Mouse (Mus musculus) Patski (cell line): ENCODE results near the gene Shroom3. TPM values are rescaled to one million over a fixed set of nuclear protein-coding genes. Genes with fewer than 3 reads are reported as not detected.

ENCODE experiments used
- ATAC-seq: fragments of 100-300 bp; one replicate; pipeline ENCODE4 v1.8.0; 2021
- CTCF ChIA-PET: fragments of 350-600 bp; sonication (Branson Sonifier 250); formaldehyde crosslinking; loops from one replicate; lab custom pipeline; 2022; ENCODE audit warnings: inconsistent platforms; lab: Charles Lee
- POLR2A ChIA-PET: fragments of 350-600 bp; sonication (Branson Sonifier 250); formaldehyde crosslinking; loops from one replicate; lab custom pipeline; 2022; ENCODE audit warnings: antibody characterized with exemption, inconsistent platforms; lab: Charles Lee
- DNase-seq: peaks from one replicate; pipeline ENCODE4 v3.0.0-alpha.2; 2011; ENCODE audit warnings: low read depth, low spot score
- H3K27me3 ChIP-seq: fragments of 371-371 bp; one replicate; pipeline ENCODE4 v1.5.1; 2021
- CTCF ChIP-seq: fragments of 100-300 bp; IDR thresholded peaks from one replicate; pipeline ENCODE4 v1.5.1; 2021
- in situ Hi-C: fragments of 300-500 bp; cut with MboI; formaldehyde crosslinking; loops from 3 replicates; pipeline ENCODE4 v1.11.1; 2018; ENCODE audit warnings: low pct_unique_long_range_greater_than_20kb, mixed read lengths
- polyA plus RNA-seq: library from polyadenylated mRNA; unstranded; gene quantifications from one replicate; pipeline ENCODE4 v1.2.3, GENCODE M21; 2021

The Shroom3 gene
- polyA plus RNA-seq, 1 experiment from 2014 or later = 206 TPM

DNA sequence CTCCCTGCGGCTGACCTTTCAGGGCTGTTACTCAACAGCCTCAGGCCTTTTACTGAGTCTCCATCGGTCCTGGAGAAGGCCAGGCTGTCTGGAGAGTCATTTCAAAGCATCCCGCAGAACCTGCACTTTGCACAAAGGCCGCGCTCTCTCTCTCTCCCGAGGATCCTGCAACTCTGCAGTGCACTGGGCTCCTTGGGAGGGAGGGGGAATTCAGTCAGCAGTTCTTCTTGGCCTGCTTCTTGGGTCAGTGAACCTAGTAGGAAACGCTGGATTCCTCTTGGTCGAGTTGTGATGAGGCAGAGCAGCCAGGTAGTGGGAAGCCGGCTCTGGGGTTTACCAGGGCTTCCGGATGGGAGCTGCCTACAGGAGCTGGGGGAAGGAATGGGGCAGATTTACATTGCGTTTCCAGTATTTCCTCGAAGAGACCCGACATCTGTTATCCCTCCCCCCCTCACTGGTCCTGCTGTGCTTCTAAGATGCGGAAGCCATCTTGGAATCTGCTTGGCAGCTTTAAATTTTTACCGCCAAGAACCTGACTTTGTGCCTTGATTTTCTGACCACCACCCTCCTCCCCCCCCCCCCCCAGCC lies 305.6 kb downstream of the Shroom3 start:
- in situ Hi-C loops = loop anchor here (10.0 kb wide), 2 partner anchors 106 to 276 kb away; partner anchors contain the start of genes Ccng2 and Sept11
- peak; percentile 73 for ATAC-seq

DNA sequence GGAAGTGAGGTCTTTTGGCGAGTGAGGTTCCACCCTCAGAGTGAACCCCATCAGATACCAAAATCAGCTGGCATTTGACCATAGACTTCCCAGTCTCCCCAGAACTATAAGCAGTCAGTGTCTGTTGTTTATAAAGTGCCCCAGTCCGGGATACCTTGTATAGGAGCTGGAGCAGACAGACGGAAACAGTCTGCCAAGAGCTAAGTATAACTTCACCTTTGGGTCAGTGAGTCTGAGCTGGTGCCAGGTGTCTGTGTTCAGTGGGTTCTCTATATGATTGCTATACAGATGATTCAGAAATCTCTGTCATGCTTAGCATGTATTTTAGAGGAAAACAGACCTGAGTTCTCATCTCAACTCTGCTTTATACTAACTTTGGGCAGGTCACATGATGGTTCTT lies 308.9 kb downstream of the Shroom3 start:
- CTCF ChIA-PET = interaction anchor here (0.6 to 1.7 kb wide), 3 partner anchors 10 to 266 kb away, joined by 3 to 5 read pairs (median 4); no protein-coding TSS in a partner anchor
- in situ Hi-C loops = no loop called here
- no peak for DNase-seq
- no peak for ATAC-seq
- no peak for TF ChIP-seq CTCF
- POLR2A ChIA-PET = no interaction called here
- no peaks in the 10 kb centered on the region for H3K27me3 ChIP-seq

More for the DNA sequence above, 305.6 kb downstream of the Shroom3 start:
- no peak for TF ChIP-seq CTCF
- DNase-seq = no peak
- ChIA-PET POLR2A (no interaction called here), CTCF (interaction anchor here (1.3 kb wide), 1 partner anchor 31 kb away, joined by 3 read pairs; no protein-coding TSS in a partner anchor)
- H3K27me3 ChIP-seq = no peaks in the 10 kb centered on the region

DNA sequence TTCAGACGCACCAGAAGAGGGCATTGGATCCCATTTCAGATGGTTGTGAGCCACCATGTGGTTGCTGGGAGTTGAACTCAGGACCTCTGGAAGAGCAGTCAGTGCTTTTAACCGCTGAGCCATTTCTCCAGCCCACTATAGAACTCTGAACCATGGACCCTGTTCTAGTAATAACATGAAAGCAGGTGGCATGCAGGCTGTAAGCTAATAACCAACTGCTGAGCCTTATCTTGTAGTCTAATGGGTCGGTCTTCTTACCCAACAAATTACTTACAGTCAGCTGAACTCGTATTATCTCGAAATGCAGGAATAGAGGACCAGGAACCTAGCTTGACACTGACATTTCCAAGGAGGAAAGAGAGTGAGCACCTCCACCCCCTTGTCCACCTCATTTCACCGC lies 311.1 kb downstream of the Shroom3 start:
- no peak for ATAC-seq
- DNase-seq = no peak
- no peaks in the 10 kb centered on the region for H3K27me3 ChIP-seq
- TF ChIP-seq CTCF = no peak
- ChIA-PET POLR2A (no interaction called here), CTCF (interaction anchor here (0.7 kb wide), 1 partner anchor 33 kb away, joined by 3 read pairs; no protein-coding TSS in a partner anchor)
- in situ Hi-C loops = no loop called here

DNA sequence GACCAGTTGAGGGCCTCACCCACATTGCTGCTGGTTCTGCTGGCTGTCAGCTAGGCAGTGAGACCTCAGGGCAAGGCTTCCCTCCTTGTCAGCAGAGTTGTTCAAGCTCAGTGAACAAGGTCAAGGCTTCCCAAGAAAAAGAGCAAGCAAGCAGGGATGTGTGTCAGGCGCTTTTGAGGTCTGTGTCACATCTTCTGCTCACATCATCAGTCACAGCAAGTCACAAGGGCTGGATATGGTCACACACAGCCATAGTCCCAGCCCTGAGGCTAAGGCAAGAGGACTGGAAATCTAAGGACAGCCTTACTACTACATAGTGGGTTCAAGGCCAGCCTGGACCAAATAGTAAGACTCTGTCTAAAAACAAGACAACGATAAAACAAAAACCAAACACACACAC lies 311.6 kb downstream of the Shroom3 start:
- TF ChIP-seq CTCF = no peak
- no peak for ATAC-seq
- DNase-seq = no peak
- H3K27me3 ChIP-seq = no peaks in the 10 kb centered on the region
- in situ Hi-C loops = no loop called here
- CTCF ChIA-PET = interaction anchor here (0.7 kb wide), 1 partner anchor 34 kb away, joined by 3 read pairs; no protein-coding TSS in a partner anchor
- POLR2A ChIA-PET = interaction anchor here (0.6 kb wide), 1 partner anchor 263 kb away, joined by 3 read pairs; no protein-coding TSS in a partner anchor

DNA sequence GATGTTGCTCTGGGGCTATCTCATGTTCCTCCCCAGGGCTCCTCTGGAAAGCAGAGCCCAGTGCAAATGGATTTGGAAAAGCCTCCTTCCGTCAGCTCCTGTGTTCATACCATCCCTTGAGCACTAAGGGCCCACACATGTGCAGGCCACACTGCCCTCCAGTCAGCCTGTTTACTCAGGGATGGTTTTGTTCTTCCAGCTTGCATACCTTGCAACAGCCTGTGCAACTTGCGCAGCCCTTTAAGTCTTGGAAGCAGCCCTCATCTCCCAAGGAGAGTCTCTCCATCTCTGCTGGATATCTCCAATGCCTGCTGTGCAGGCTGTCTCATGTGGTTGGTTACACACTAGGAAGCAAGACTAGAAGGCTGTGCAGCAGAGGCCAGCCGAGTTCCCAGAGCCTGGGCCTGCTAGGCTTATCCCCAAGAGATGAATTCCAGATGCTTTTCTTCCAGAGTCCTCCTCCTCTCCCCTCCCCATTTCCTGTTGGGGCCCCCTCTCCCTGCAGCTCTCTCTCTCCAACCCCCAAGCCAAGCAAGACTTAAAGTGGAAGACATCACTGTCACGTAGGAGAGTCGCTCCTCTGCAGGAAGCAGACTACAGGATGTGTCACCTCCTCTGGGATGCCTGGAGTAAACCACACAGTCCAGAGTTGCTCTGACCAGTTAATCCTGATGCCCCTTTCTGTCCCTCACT lies 314.3 kb downstream of the Shroom3 start:
- no peak for TF ChIP-seq CTCF
- in situ Hi-C loops = no loop called here
- ChIA-PET CTCF (no interaction called here), POLR2A (interaction anchor here (1.0 kb wide), 1 partner anchor 96 kb away, joined by 3 read pairs; no protein-coding TSS in a partner anchor)
- DNase-seq (no peak), ATAC-seq (peak; percentile 75)
- no peaks in the 10 kb centered on the region for H3K27me3 ChIP-seq

DNA sequence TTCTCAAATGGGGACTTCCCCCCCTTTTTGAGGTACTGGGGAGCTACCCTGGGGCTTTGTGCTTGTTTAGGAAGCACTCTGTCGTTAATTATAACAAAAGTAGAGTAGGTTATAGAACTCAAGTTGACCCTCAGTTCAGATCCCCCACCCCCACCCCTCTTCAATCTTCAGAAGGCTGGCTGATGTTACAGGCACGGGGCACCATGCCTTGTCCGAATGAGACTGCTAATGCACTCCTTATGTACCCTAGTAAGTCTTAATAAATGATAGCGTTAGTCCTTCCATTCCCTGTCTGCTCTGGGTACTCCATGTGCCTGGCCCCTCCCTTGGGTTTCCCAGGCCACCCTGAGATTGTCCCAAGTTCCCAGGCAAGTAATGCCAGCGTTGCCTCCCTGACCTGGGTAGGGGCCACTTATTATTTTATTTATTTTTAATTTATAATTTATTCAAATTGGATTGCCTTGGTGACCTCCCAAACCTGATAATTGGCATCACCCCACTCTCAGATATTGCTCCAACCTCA lies 315.3 kb downstream of the Shroom3 start:
- DNase-seq = no peak

DNA sequence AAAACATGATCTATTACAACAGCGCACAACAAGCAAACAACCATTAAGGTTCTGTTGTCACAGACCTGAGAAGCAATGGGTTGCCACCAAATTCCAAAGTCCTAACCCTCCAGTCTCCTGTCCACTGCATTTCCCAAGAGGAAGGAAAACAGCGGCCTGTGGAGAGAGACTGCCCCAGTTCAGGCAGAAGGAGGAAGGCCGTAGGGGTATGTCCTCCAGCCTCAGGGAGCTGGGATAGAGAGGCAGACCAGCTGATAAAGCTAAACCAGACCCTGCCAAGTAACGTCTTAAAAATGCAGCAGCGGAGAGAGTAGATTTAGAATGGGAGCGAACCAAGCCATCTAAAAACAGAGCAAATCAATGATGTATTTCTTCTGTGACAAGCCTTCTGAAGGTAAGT lies 316.8 kb downstream of the Shroom3 start:
- H3K27me3 ChIP-seq = no peaks in the 10 kb centered on the region
- in situ Hi-C loops = loop anchor here (10.0 kb wide), 1 partner anchor 165 kb away; no protein-coding TSS in a partner anchor
- ATAC-seq = no peak
- no peak for DNase-seq
- no peak for TF ChIP-seq CTCF
- POLR2A ChIA-PET = no interaction called here
- CTCF ChIA-PET = interaction anchor here (1.2 kb wide), 1 partner anchor 25 kb away, joined by 3 read pairs; no protein-coding TSS in a partner anchor

More for the DNA sequence above, 315.3 kb downstream of the Shroom3 start:
- H3K27me3 ChIP-seq = no peaks in the 10 kb centered on the region
- in situ Hi-C loops = no loop called here
- no peak for ATAC-seq
- POLR2A ChIA-PET = interaction anchor here (1.0 kb wide), 1 partner anchor 95 kb away, joined by 3 read pairs; no protein-coding TSS in a partner anchor
- no peak for TF ChIP-seq CTCF
- CTCF ChIA-PET = no interaction called here

DNA sequence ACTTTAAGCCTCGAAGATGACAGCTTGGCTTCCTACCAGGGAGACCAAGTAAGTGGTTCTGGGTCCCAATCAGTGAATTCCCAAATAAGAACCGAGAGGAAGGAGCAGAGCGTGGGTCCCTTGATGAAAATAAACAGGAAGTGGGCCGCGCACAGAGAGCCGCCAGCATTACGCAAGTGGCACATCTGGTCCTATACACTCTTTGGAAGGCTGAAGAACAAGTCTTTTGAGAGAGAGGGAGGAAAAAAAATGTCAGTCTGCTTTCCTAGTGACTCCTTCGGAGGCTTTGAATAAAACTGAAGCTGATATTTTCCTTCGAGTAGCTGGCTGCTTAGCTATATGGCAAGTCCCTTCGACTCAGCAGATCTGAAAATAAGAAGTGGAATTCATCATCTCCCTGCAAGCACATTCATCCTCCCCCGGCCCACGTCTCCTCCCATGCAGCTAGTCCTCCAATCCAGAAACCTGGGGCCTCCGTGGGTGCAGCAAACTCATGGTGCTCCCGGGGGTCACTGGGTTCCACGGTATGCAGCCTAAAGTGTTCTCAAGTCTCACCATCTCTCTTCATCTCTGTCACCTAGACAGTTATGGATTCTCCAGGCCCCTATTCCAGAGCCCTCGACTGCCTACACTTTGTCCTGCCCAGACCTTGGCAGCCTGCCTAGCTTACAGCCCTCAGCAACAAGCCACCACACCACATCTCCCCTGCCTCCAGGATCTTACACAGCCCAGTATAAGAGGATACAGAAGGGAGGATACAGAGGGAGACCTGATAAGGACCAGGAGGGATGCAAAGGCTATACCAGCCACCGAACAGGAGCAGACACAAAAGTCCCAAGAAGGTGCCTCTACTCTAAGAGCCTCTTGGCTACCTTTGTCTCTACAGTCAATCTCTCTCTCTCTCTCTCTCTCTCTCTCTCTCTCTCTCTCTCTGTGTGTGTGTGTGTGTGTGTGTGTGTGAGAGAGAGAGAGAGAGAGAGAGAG lies 317.8 kb downstream of the Shroom3 start:
- ChIA-PET CTCF (interaction anchor here (1.2 kb wide), 1 partner anchor 24 kb away, joined by 3 read pairs; no protein-coding TSS in a partner anchor), POLR2A (no interaction called here)
- no peaks in the 10 kb centered on the region for H3K27me3 ChIP-seq
- TF ChIP-seq CTCF = no peak
- DNase-seq = no peak
- ATAC-seq = no peak
- in situ Hi-C loops = loop anchor here (10.0 kb wide), 1 partner anchor 164 kb away; no protein-coding TSS in a partner anchor

DNA sequence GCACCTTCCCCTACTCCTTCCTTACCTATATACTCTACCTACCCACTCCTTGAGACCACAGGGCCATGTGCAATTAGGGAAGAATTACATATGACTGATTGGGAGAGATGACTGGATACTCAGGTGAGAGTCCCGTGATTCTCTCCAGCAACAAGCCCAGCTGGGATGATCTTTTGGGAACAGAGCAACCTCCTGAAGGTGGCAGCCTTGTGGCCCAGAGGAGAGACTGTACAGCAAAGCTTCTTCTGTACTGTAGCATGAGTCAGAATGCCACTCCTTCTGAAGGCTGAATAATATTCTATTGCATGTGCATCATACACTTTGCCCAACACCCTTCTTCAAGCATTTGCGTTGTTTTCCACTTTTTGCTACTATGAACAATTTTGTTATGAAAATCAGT lies 319.4 kb downstream of the Shroom3 start:
- no peak for TF ChIP-seq CTCF
- CTCF ChIA-PET = interaction anchor here (1.5 kb wide), 1 partner anchor 11 kb away, joined by 3 read pairs; no protein-coding TSS in a partner anchor
- in situ Hi-C loops = loop anchor here (10.0 kb wide), 1 partner anchor 162 kb away; no protein-coding TSS in a partner anchor
- H3K27me3 ChIP-seq = no peaks in the 10 kb centered on the region
- ATAC-seq = no peak
- no peak for DNase-seq
- POLR2A ChIA-PET = no interaction called here
